Mouse (Mus musculus) mouse trophoblast stem cell (cell line): ENCODE results near the gene Rfpl4.
"Not testable (repeated sequence)": the region's sequence is repeated elsewhere in the genome, so short reads cannot be mapped to it uniquely, and the experiment has no call there.

ENCODE experiments used
- in situ Hi-C, 2 experiments: fragments of 300-500 bp; cut with MseI, MboI; formaldehyde crosslinking; loops; 2 replicates in 1 of 2; 3 replicates in 1 of 2; pipeline ENCODE4 v1.15.1; 2025

The Rfpl4 gene

DNA sequence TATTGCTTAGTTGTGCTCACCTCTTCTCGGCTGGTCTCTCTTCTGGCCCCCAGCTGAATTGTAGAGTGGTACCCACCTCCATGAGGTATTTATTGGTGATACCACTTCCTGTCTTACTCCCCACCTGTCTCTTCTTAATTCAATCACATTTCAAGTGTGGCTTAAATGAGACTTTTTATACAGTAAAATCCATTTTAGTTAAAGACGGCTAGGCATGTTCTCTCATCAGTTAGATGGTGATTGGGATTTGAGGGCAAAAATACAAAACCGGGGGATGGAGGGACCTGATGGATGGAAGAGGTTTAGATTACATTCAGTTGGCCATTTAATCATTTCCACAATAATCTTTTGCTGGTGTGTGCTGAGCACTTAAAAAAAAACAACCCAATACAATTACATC is at the start of gene Rfpl4:
Gene Rfpl4, minus strand, starts transcription at position 101 of the 400 bp plus-strand sequence.
- in situ Hi-C loops, result no loop called here

DNA sequence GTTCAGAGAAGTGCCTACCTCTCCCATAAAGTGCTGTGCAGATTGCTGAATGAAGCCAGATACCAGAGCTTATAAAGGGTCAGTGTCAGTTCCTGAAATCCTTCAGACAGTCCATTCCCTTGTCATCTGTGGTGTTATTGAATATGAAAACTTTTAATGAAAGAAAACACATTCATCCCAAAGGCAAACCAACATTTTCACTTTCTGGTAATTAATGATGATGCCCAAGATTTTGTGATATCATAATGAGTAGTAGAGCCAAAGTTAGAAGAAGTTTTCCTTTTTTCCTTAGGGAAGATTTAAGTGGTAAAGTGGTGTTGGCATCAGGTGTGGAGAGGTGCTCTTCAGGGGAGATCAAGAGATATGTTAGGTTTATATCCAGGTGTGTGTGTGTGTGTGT is 32.8 kb upstream of the Rfpl4 start, which contains the start of gene Vmn1r55:
Gene Vmn1r55, minus strand, starts transcription at position 101 of the 400 bp plus-strand sequence.
- in situ Hi-C loops, result not testable (repeated sequence)

DNA sequence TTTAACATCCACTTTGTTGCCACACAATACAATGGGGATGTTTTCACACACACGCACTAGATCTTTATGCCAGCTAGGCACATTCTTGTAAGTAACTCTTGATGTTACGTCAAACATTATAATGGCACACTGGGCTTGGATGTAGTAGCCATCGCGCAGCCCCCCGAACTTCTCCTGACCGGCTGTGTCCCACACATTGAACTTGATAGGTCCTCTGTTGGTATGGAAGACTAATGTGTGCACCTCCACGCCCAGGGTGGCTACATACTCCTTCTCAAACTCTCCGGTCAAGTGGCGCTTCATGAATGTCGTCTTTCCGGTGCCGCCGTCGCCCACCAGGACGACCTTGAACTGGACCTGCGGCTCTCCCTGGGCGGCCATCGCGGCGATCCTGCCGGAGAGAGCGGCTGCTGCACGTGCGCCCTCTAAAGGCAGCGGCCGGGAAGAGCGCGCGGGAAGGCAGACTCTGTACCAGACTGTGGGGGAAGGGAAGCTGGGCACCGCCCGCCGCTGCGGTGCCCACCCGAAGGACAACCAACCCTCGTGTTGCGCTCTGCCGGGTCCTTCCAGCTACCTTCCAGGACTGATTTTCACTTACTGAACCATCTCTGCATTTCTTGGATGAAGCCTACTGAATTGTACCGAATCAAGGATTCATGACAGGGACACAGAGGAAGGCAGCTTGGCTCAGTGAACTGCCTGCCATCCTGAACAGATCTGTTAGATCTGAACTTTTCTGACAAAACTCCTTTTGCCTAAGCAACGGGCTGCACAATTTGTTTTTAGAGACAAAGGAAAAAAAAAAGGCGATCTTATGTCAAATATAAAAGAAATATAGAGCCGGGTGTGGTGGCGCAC is 9.0 kb upstream of the Rfpl4 start, which contains the start of gene Rasl2-9:
Gene Rasl2-9, minus strand, starts transcription at position 402 of the 858 bp plus-strand sequence.
- in situ Hi-C loops, result no loop called here

DNA sequence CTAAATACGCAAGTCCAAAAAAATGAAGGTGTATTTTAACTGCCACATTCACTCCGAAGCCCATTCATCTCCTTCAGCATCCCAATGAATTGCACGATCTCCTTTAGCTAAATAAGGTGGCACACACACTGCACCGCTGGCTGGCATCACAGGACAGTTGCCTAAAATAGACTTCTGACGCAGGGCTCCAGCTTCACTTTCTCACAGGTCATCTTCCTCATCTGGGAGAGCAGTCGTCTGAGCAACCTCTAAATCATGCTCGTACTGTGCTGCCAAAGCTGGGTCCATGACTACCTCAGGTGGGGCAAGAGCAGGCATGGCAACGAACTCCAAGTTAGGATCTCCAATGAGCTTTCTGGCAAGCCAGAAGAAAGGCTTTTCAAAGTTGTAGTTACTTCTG is 8.3 kb upstream of the Rfpl4 start:
- in situ Hi-C loops, result no loop called here

DNA sequence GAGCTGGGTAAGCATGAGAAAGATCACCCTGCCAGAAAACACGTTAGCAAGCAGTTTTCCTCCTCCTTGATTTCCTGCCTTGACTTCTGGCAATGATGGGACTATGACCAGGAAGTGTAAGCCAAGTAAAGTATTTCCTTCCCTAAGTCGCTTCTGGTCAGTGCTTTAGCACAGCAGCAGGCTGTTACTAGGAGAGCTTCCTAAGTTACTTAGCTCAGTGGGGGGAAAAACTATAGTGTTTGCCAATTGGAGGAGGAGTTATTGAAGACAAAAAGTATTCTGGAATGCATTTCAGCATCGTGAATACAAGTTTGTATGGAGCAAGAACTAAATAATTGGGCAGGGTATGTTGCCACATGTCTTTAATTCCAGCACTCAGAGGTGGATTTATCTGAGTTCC is 4.0 kb downstream of the Rfpl4 start:
- in situ Hi-C loops, result no loop called here

DNA sequence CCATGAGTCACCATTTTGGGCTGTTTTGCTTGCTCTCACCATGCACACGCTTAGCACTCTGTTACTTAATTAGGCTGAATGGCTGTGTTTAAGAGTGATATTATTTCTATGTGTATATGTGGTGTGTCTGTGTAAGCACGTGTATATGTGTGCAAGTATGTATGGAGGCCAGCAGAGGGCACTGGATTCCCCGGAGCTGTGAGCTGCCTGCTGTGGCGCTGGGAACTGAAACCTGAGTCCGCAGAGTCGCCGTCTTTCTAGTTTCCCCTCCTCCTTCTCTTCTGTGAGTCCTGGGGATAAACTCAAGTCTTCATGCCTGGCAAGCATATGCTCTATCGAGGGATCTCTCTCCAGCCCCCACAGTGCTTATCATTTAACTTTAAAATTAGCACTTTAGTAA is 7.4 kb downstream of the Rfpl4 start:
- in situ Hi-C loops, result no loop called here

DNA sequence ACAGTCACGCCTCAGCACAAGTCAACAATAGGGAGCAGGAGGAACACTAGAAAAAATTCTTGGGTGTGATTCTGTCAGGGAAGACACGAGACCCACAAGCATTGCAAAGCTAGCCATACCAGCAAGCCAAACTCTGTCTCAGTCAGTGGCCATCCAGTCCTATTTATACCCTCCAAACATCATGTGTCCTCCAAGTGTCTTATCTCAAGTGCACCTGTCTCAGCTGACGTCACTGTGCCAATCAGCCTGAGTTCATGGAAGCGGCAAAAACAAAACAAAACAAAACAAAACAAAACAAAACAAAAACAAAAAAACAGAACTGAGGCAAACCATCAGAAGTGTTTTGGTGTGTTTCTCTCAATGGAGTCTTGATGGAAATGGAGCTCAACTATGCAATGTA is 8.5 kb downstream of the Rfpl4 start:
- in situ Hi-C loops, result no loop called here

DNA sequence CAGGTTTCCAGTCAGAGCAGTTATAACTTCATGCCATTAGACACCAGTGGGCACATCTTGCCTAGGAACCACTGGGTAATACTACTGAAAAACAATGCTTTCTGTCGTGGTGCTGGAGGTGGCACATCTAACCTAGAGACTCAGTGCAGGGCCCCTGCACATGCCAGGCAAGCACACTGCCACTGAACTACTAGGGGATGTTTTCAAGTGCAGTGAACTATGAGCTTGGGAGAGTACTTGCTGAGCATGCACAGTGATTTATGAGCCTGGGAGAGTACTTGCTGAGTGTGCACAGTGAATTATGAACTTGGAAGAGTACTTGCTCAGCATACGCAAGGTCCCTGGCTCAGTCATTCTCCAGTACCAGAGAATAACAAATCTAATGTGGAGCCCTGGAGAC is 14.2 kb downstream of the Rfpl4 start:
- in situ Hi-C loops, result no loop called here

DNA sequence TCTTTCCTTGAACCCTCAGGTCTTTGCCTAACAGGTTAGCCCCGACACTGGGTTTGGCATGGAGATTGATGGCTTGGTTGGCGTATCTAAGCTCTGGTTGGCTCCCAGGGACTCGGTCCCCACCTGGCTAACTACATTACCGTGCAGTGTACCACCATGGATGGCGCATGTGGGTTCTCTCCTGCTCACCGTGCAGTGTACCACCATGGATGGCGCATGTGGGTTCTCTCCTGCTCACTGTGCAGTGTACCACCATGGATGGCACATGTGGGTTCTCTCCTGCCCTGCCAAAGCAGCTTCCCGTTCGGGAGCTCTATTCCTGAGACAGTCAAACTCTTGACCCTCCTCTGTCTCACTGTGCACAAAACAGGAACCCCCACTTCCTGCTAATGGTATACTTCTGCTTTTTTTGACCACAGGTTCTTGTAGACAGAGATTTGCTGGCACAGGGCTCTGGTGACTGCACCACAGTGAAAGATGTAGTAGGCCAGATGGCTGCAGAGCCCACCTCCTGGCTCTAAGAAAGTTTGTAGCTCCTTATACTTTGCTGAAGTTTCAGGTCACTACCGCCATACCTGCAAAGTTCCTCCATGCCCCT is 15.6 kb downstream of the Rfpl4 start:
- in situ Hi-C loops, result no loop called here

DNA sequence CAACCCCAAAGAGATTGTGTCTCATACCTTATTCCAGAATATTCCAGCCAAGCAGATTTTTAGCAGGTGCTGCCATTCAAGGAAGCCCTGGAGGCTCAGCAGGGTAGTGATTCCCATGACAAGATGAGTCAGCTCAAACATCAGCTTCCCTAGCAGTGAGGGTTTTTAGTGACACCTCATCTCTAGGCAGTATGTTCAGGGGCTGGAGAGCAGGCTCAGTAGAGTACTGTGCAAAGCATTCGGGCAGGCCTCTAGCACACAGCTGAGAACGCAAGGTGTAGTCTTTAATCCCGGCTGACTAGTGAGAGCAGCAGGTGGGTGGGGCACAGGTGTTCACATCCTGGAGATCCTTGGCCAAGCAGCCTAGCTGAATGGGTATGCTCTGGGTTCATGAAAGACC is 17.0 kb downstream of the Rfpl4 start:
- in situ Hi-C loops, result no loop called here

DNA sequence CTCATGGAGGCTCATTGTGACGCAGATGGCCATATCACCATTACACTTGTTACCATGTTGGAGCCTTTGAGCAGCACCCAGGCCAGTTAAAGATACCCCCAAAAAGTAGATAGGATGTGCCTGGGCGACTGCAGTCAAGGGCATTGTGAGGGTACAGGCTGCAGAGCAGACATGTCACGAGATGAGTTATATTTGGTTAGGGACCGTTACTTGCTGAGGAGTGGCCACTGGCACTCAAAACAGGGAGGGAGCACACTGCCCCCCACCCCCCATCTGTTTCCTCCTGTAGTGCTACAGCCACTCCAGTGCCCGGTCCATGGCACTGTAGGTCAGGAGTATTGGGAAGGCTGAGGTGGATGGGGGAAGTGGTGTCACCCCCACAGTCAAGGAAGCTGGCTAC is 18.0 kb downstream of the Rfpl4 start:
- in situ Hi-C loops, result no loop called here

DNA sequence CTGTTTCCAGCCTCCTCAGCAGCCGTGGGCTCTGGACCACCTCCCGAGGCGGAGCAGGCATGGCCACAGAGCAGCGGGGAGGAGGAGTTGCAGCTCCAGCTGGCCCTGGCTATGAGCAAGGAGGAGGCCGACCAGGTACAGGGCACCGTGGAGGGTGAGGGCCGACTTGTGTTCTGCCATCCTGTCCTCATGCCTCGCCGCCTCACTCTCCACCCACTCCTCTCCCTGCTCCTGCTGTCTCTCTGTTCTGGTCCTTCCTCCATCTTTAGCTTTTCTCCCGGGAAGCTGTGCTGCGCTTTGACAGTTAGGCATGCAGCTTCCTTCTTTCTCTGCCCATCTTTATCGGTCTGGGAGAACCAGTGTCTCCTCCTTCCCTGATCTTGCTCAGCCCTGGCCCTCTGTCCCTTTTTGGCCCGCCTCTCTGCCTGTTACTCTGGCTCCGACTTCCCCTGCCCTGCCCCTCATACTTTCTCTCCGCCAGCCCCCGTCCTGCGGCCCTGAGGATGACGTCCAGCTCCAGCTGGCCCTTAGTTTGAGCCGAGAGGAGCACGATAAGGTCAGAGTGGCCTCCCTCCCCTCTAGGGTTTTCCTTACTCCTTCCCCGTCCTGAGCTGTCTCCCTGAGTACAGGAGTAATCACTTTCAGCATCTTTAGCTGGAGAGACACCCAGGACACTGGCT is 23.8 kb downstream of the Rfpl4 start:
- in situ Hi-C loops, result no loop called here

DNA sequence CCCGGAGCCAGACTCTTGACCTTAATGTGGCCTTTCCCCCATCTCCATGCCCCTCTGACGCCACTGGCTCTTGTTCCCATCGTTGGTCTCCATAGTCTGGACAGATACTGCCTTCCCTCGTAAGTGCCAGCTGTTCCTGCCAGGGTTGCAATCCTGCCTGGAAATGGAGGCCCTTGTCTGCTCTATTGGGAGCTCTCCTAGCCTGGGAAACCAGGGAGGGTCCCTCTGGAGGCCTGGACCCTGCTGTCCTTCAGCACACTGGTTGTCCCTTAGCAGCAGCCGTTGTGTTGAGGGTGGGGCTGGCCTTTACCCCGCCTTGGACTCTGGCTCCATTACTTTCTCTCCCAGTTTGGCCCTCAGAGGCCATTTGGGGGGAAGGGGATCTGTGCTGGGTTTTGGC is 24.4 kb downstream of the Rfpl4 start:
- in situ Hi-C loops, result no loop called here

DNA sequence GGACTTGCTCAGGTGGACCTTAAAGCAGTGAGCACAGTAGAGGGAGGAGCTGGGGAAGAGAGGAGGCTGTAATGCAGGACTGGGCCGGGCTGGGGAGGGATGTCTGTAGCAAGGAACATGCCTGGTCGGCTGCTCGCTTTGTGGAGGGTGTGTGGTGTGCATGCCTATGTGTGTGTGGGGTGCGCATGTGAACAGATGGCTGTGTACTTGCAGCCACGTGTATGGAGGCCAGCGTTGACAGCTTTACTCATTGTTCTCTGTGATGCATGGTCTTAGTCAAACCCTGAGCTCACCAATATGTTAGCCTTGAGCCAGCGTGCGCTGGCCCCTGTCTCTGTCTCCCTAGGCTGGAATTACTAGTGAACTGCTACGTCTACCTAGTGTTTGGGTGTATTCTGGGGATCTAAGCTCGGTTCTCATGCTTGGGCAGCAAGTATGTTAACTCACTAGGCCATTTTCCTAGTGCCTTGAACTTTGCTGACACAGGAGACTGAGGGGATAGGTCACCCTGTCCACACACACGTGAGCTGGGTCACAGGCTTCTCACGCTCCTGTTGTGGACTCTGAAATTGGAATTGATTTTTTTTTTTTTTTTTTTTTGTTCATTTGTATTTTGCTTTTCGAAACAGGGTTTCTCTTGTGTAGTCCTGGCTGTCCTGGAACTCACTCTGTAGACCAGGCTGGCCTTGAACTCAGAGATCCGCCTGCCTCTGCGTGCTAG is 25.6 kb downstream of the Rfpl4 start:
- in situ Hi-C loops, result no loop called here

DNA sequence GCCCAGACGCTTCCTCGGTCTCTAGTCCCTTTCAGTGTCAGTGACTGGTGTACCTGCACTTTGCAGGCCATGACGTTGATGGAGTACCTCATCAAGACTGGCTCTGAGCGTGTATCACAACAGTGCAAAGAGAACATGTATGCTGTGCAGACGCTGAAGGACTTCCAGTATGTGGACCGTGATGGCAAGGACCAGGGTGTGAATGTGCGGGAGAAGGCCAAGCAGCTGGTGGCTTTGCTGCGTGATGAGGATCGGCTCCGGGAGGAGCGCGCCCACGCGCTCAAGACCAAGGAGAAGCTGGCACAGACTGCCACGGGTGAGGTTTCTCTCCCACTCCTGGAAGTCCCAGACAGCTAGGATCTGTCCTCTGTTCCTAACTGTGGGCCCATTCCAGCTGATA is 26.9 kb downstream of the Rfpl4 start:
- in situ Hi-C loops, result no loop called here

DNA sequence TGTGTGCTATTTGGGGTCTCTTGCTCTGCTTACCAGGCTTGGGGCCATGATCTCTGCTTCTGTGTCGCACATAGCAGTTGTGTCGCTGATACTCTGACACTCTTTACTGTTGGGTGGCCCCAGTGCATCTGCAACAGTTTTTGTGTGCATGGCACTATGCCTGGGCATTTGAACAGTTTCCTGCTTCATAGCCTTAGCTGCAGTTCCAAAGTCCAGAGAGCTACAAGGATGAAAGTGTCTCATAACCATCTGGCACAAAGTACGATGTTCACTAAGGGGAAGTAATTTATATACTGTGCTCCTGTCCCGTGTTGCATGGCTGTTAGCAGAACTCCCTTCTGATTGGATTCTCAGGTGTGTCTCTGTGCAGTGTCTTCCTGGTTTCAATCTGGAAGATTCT is 28.9 kb downstream of the Rfpl4 start:
- in situ Hi-C loops, result no loop called here

DNA sequence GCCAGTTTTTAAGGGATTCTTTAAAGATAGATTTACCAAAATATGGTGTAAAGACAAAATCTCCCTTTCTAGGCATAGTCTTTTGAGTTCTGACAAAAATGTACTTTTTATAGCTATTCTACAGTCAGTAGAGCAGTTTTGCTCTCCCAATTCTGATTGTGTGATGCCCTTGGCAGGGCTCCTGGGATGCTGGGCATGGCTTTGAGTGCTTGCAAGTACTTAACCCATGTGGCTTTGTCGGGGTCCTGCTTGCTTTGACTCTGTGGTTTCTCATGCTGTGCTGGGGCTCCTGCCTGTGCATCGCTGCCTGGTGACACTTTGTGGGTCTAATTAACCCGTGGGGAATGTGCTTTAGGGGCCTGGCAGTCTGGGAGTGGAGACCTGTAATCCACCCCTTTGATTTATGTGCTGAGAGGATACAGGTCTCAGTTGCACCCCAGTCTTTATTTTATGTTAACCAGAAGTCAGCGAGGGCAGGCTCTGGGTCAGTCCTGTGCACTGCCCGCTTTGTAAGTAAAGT is 29.8 kb downstream of the Rfpl4 start:
- in situ Hi-C loops, result no loop called here

DNA sequence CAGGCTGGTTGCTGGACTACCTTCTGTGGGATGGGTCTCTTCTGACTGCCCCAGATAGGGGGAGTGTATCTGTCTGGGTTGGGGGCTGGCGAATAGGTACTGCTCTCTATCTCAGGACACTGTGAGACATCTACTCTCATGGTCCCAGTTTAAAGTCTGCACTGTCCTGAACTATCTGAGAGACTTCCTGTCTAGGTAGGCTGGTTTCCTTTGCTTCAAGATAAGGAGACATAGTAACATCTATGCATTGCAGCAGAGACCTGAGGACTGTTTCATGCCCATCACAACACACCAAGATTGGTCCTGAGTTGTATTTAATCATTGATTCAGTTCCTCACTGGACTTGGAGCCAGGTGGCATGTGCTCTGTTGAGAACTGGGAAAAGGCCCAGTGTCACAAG is 31.2 kb downstream of the Rfpl4 start:
- in situ Hi-C loops, result no loop called here

DNA sequence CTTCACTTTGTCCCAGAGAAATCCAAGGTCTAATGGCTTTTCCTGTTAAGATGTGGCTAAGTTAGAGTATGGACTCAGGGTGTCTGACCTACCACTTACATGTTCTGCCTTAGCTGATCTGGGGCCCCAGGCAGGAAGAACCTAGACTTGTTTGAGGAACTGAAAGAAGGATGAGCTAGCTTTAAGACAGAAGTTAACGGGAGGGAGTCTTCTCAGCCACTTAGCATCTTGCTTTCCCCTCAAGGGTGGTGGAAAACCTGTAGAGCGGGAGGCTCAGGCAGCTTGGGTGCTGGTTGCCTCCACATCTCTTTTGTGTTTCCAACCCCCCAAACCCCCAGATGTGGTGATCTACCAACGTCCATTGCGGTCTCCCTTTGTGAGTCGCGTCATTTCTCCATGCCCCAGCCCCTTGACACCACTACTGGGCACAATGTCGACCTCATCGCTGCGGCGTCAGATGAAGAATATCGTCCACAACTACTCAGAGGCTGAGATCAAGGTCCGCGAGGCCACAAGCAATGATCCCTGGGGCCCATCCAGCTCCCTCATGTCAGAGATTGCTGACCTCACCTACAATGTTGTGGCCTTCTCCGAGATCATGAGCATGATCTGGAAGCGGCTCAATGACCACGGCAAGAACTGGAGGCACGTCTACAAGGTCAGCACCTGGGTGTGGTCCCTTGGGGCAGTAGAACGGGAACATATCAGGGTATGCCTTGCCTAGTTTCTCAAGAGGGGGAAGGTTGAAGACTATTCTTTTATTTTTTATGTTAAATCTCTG is 33.2 kb downstream of the Rfpl4 start:
- in situ Hi-C loops, result no loop called here

DNA sequence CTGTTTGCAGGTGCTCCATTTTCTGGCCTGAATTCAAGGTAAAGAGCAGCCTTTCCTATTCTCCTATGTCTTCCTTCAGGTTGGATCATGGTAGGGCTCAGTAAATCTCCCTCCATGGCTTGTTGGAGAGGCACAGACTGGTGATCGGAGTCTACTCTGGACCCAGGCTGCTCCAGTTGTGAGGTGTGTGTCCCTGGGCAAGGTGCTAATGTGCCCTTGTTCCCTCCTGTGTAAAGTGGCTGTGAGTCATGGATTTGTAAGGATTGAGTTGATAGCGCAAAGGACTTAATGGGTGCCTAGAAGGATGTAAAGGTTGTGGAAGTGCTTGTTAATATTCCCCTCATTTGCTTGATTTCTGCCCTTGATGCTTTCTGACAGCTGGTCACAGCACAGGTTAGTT is 34.8 kb downstream of the Rfpl4 start:
- in situ Hi-C loops, result no loop called here

DNA sequence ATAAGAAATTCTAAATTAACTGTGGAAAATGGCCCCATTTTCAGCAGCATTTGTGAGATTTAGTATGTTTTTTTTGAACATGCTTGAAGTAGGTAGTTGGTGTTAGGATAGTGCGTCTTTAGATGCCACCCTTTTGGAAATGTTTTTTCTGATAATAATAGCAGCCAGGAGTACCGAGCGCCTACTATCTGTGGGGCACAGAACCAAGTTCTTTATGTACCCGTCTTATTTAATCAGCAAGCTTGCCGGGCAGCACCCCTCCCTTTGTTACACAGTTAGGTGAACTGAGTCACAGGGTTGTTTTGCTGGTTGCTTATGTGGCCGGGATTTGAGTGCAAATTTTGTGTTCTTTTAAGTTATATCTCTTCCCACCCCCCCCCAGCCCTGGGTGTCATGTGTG is 35.5 kb downstream of the Rfpl4 start:
- in situ Hi-C loops, result no loop called here
